Mouse (Mus musculus) neural tube, embryonic 11.5 days (tissue): Measurements from ENCODE around the gene Gm21760. TPM values are rescaled to one million over a fixed set of nuclear protein-coding genes. Genes with fewer than 3 reads are reported as not detected.
"Not testable (repeated sequence)": the region's sequence is repeated elsewhere in the genome, so short reads cannot be mapped to it uniquely, and the experiment has no call there.

Experiments
- ATAC-seq: fragments of 200-750 bp; cut with Nextera tagmentation; 2 replicates; pipeline ENCODE4 v1.8.0; 2017; ENCODE audit warnings: moderate number of reproducible peaks, mild to moderate bottlenecking, moderate TSS enrichment, moderate library complexity; ENCODE audit not compliant: insufficient read depth, low FRiP score, low TSS enrichment
- DNase-seq: peaks from one replicate; pipeline ENCODE4 v3.0.0-alpha.2; 2015; ENCODE audit warnings: low spot score
- H3K27ac ChIP-seq: fragments of 300-500 bp; sonication (generic); 2 replicates; pipeline ENCODE4 v1.5.1; 2014; ENCODE audit warnings: low read depth, mild to moderate bottlenecking, low read length
- H3K27me3 ChIP-seq: fragments of 300-500 bp; sonication (generic); 2 replicates; pipeline ENCODE4 v1.6.1; 2014; ENCODE audit warnings: mild to moderate bottlenecking, low read length, mixed read lengths; ENCODE audit not compliant: control insufficient read depth, insufficient read depth
- H3K36me3 ChIP-seq: fragments of 300-500 bp; sonication (generic); 2 replicates; pipeline ENCODE4 v1.6.1; 2014; ENCODE audit warnings: mild to moderate bottlenecking, low read length, moderate library complexity, mixed read lengths; ENCODE audit not compliant: control insufficient read depth, insufficient read depth
- H3K4me1 ChIP-seq: fragments of 300-500 bp; sonication (generic); 2 replicates; pipeline ENCODE4 v1.6.1; 2014; ENCODE audit warnings: low read length, mixed read lengths; ENCODE audit not compliant: control insufficient read depth, insufficient read depth
- H3K4me2 ChIP-seq: fragments of 300-500 bp; sonication (generic); 2 replicates; pipeline ENCODE4 v1.6.1; 2014; ENCODE audit warnings: low read depth, mild to moderate bottlenecking, moderate library complexity
- H3K4me3 ChIP-seq: fragments of 300-500 bp; sonication (generic); 2 replicates; pipeline ENCODE4 v1.5.1; 2014; ENCODE audit warnings: low read depth, low read length
- H3K9ac ChIP-seq: fragments of 300-500 bp; sonication (generic); 2 replicates; pipeline ENCODE4 v1.6.1; 2014; ENCODE audit warnings: mild to moderate bottlenecking, low read length
- H3K9me3 ChIP-seq: fragments of 300-500 bp; sonication (generic); 2 replicates; pipeline ENCODE4 v1.6.1; 2016; ENCODE audit warnings: low read length; ENCODE audit not compliant: control insufficient read depth
- WGBS: fragments of 180-500 bp; shearing (Covaris S2); extraction: QIAGEN DNeasy Blood & Tissue Kit; methylation state at CpG from one replicate; pipeline ENCODE4 v1.1.7; 2014; 5-methylcytosine and 5-hydroxymethylcytosine counted together
- polyA plus RNA-seq: library from polyadenylated mRNA; unstranded; fragments of >200 nt; fragmentation: Nextera tagmentation; extraction: Ambion mirVana; gene quantifications from 2 replicates; pipeline ENCODE4 v1.2.1, GENCODE M21; 2014

Gene Gm21760
- polyA plus RNA-seq, result not detected in 2 replicates

DNA sequence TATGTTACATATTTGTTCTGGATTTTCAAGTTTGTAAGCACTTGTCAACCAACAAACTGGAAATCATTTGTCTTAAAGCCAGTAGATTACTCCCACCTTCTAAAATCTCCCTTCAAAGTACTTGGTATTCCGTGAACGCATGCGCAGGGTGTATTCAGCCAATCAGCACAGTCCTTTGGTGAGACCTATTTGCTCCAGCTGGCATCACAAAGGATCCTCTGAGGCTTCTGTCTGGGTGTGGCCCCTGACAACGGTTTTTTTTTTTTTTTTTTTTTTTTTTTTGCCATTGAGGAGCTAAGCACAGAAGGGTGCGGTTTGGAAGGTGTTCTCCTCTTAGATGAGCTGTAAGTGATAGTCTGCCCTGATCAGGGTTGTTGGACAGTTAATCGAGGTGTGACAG lies at the start of gene Gm21760:
Gene Gm21760 (plus strand): TSS at position 301 of the 400 bp plus-strand sequence.
- not testable (repeated sequence) for H3K4me2 ChIP-seq, H3K27ac ChIP-seq, H3K36me3 ChIP-seq, H3K4me1 ChIP-seq, H3K27me3 ChIP-seq, H3K9me3 ChIP-seq, ATAC-seq, H3K4me3 ChIP-seq, DNase-seq, H3K9ac ChIP-seq
- no CpG with 5 or more reads among the region's 6 CpGs for WGBS
